Mouse (Mus musculus): ENCODE measurements around the gene Tbc1d10c. TPM values are rescaled to one million over a fixed set of nuclear protein-coding genes. Genes with fewer than 3 reads are reported as not detected.
A peak's percentile ranks its signal among the peaks of the same experiment; 100 is the strongest.

The Tbc1d10c gene
- polyA plus RNA-seq, 1 experiment from 2014 or later: 1.5 TPM

DNA sequence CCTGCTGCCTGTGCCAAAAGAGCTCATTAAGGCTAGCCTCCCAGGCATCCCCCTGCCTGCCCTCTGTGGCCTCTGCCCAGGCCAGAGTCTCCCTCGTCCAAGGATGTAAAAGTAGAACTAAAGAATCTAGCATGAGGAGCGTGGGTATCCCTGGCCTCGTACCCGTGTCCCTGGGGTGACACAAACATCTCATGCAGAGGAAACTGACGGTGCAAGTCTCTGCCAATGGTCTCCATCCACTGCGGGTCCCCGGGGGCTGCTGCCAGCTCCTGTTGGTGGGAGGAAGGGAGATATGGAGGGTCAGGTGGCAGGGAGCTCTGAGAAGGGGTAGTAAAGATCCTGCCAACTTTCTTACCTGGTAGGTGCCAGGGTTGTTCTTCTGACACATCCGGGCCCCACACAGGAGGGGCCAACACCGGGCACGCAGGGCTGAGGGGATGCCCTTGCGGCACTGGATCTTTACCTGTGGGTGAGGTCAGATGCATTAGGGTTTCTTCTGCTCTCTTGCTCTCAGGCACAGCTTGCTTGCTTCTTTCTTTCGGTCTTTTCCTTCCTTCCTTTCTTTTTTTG lies 1.9 kb downstream of the Tbc1d10c start:
- Histone ChIP-seq H3K9ac (no peak overlapping the region), H3K4me1 (replicated peaks) (peaks cover 62% of the 10 kb centered on the region), H3K27me3 (replicated peaks) (no peaks in the 10 kb centered on the region), H3K36me3 (peaks cover 11% of the 10 kb centered on the region), H3K4me3 (no peak overlapping the region), H3K27ac (ENCODE audit: poor library complexity, severe bottlenecking) (no peak overlapping the region), H3K4me2 (no peak overlapping the region), H3K9me3 (replicated peaks) (no peaks in the 10 kb centered on the region)
- WGBS: 86% methylated on average over 12 of the region's 12 CpGs
- ATAC-seq (ENCODE audit: insufficient number of reproducible peaks, low FRiP score): no peak

DNA sequence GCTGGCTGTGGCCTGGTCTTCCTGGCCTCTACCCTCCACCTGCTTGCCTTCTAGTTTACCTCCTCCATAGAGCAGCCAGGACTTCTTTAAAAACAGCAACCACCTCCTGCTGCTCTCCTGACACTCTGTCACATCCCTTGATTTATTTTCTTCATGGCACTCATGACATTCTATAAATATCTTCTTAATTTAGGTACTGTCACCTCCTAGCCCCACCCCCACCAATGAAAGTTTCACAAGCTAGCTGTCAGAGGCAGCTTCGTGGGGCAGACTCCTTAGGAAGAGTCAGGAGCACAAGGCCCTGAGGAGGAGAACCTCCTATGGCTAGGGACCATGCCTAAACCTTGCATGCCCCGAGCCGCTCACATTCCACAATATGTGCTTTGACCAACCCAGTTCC lies 3.8 kb downstream of the Tbc1d10c start:
- Histone ChIP-seq H3K4me1 (replicated peaks) (peaks cover 48% of the 10 kb centered on the region), H3K9ac (peak overlapping the region; percentile 28; the same call in 1 of the 2 replicates), H3K36me3 (no peaks in the 10 kb centered on the region), H3K9me3 (replicated peaks) (no peaks in the 10 kb centered on the region), H3K4me2 (no peak overlapping the region), H3K27ac (ENCODE audit: poor library complexity, severe bottlenecking) (no peak overlapping the region), H3K27me3 (replicated peaks) (no peaks in the 10 kb centered on the region), H3K4me3 (no peak overlapping the region)
- 60% methylated on average over 3 of the region's 3 CpGs for WGBS
- ATAC-seq (ENCODE audit: insufficient number of reproducible peaks, low FRiP score): no peak

- Histone ChIP-seq H3K4me1 (replicated peaks) (peaks cover 37% of the 10 kb centered on the region), H3K9ac (0 out of 2 replicates have a peak overlapping the region, but pooled peaks have one; percentile 2), H3K9me3 (replicated peaks) (no peaks in the 10 kb centered on the region), H3K4me3 (no peak overlapping the region), H3K4me2 (peak overlapping the region; percentile 12; the same call in 1 of the 2 replicates), H3K27me3 (replicated peaks) (no peaks in the 10 kb centered on the region), H3K27ac (ENCODE audit: poor library complexity, severe bottlenecking) (0 out of 2 replicates have a peak overlapping the region, but pooled peaks have one; percentile 28), H3K36me3 (no peaks in the 10 kb centered on the region)
- WGBS: 42% methylated on average over 15 of the region's 15 CpGs
- peak; percentile 33; the same call in 1 of the 2 replicates for ATAC-seq (ENCODE audit: insufficient number of reproducible peaks, low FRiP score)
These were observed 5.8 kb downstream of the Tbc1d10c start for GRCm38 (mm10) chr19:4184976-4185975.

DNA sequence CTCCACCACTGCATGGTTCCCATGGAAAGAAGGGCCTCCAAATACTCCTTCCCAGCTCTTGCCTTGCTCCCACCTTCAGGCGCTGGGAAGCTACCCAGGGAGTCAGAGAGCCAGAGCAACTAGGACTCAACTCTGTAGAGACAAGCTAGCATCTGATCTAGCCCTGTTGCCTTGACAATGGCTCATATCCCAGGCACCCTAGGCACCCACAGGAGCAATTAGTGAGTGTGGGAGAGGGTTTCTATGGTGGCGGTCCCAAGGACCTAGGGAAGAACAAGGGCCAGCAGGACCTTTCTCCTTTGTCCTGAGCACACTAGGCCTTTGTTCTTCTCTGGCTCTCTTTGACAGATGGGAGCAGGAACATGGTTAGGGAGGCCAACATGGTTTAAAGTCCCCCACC lies 7.4 kb downstream of the Tbc1d10c start:
- H3K36me3 ChIP-seq: no peaks in the 10 kb centered on the region
- H3K27me3 ChIP-seq (replicated peaks): 0 out of 2 replicates have a peak, but pooled peaks cover 2% of the 10 kb centered on the region
- ATAC-seq (ENCODE audit: insufficient number of reproducible peaks, low FRiP score): no peak
- H3K27ac ChIP-seq (ENCODE audit: poor library complexity, severe bottlenecking): no peak overlapping the region
- H3K4me3 ChIP-seq: no peak overlapping the region
- 76% methylated on average over 2 of the region's 2 CpGs for WGBS
- no peaks in the 10 kb centered on the region for H3K9me3 ChIP-seq (replicated peaks)
- H3K4me2 ChIP-seq: no peak overlapping the region
- H3K4me1 ChIP-seq (replicated peaks): peaks cover 37% of the 10 kb centered on the region
- H3K9ac ChIP-seq: no peak overlapping the region

GRCm38 (mm10) chr19:4181892-4182291 lies 9.2 kb downstream of the Tbc1d10c start:
- Histone ChIP-seq H3K9me3 (replicated peaks) (no peaks in the 10 kb centered on the region), H3K4me2 (no peak overlapping the region), H3K4me3 (no peak overlapping the region), H3K36me3 (no peaks in the 10 kb centered on the region), H3K27ac (ENCODE audit: poor library complexity, severe bottlenecking) (no peak overlapping the region), H3K4me1 (replicated peaks) (peaks cover 24% of the 10 kb centered on the region), H3K27me3 (replicated peaks) (peaks cover 2% of the 10 kb centered on the region; the same call in 1 of the 2 replicates), H3K9ac (no peak overlapping the region)
- WGBS: 38% methylated on average over 3 of the region's 3 CpGs
- ATAC-seq (ENCODE audit: insufficient number of reproducible peaks, low FRiP score): no peak

DNA sequence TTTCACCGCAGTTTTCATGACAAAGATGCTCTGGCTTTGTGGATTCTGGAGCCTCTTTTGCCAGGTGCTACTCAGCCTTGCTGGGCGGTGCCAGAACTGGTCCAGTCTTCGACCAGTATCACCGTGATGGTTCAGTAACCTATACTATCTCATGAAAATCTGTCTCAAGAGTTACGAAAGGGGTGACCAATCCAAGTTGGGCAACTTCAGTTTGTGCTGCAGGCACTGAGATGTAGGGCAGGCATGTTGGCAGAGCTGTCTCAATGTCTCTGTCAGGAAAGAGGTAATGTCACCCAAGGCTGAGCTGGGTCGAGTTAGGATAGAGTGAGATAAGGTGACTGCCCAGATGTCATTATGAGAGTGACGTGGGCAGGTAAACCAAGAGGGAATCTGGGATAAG lies 10.7 kb downstream of the Tbc1d10c start:
- H3K4me1 ChIP-seq (replicated peaks): peaks cover 17% of the 10 kb centered on the region
- no peaks in the 10 kb centered on the region for H3K36me3 ChIP-seq
- H3K27me3 ChIP-seq (replicated peaks): peaks cover 2% of the 10 kb centered on the region; the same call in 1 of the 2 replicates
- H3K4me2 ChIP-seq: no peak overlapping the region
- WGBS: 76% methylated on average over 7 of the region's 7 CpGs
- no peak overlapping the region for H3K27ac ChIP-seq (ENCODE audit: poor library complexity, severe bottlenecking)
- no peak overlapping the region for H3K4me3 ChIP-seq
- no peaks in the 10 kb centered on the region for H3K9me3 ChIP-seq (replicated peaks)
- ATAC-seq (ENCODE audit: insufficient number of reproducible peaks, low FRiP score): no peak
- H3K9ac ChIP-seq: no peak overlapping the region

GRCm38 (mm10) chr19:4175368-4175947 lies 15.6 kb downstream of the Tbc1d10c start, which contains the start of gene Carns1:
Gene Carns1, minus strand, starts transcription at chr19:4175479.
- no peak within 1 kb of the TSS for H3K27ac ChIP-seq (ENCODE audit: poor library complexity, severe bottlenecking)
- peak within 1 kb of the TSS; percentile 14 for H3K4me3 ChIP-seq
- peaks cover 2% of the 10 kb centered on the region; the same call in 1 of the 2 replicates for H3K27me3 ChIP-seq (replicated peaks)
- 3% methylated on average over 11 of the region's 11 CpGs for WGBS
- H3K9ac ChIP-seq: peak within 1 kb of the TSS; percentile 34
- no peaks in the 10 kb centered on the region for H3K9me3 ChIP-seq (replicated peaks)
- peak within 1 kb of the TSS; percentile 60 for H3K4me2 ChIP-seq
- H3K4me1 ChIP-seq (replicated peaks): peaks cover 30% of the 10 kb centered on the region
- ATAC-seq (ENCODE audit: insufficient number of reproducible peaks, low FRiP score): peak; percentile 40; the same call in 1 of the 2 replicates
- H3K36me3 ChIP-seq: no peaks in the 10 kb centered on the region

GRCm38 (mm10) chr19:4172925-4173324 lies 18.2 kb downstream of the Tbc1d10c start:
- Histone ChIP-seq H3K4me3 (no peak overlapping the region), H3K9me3 (replicated peaks) (no peaks in the 10 kb centered on the region), H3K27me3 (replicated peaks) (no peaks in the 10 kb centered on the region; the same call in 1 of the 2 replicates), H3K36me3 (no peaks in the 10 kb centered on the region), H3K4me1 (replicated peaks) (peaks cover 37% of the 10 kb centered on the region), H3K27ac (ENCODE audit: poor library complexity, severe bottlenecking) (no peak overlapping the region), H3K9ac (peak overlapping the region; percentile 42; the same call in 1 of the 2 replicates), H3K4me2 (no peak overlapping the region)
- no peak for ATAC-seq (ENCODE audit: insufficient number of reproducible peaks, low FRiP score)
- 64% methylated on average over 11 of the region's 11 CpGs for WGBS

DNA sequence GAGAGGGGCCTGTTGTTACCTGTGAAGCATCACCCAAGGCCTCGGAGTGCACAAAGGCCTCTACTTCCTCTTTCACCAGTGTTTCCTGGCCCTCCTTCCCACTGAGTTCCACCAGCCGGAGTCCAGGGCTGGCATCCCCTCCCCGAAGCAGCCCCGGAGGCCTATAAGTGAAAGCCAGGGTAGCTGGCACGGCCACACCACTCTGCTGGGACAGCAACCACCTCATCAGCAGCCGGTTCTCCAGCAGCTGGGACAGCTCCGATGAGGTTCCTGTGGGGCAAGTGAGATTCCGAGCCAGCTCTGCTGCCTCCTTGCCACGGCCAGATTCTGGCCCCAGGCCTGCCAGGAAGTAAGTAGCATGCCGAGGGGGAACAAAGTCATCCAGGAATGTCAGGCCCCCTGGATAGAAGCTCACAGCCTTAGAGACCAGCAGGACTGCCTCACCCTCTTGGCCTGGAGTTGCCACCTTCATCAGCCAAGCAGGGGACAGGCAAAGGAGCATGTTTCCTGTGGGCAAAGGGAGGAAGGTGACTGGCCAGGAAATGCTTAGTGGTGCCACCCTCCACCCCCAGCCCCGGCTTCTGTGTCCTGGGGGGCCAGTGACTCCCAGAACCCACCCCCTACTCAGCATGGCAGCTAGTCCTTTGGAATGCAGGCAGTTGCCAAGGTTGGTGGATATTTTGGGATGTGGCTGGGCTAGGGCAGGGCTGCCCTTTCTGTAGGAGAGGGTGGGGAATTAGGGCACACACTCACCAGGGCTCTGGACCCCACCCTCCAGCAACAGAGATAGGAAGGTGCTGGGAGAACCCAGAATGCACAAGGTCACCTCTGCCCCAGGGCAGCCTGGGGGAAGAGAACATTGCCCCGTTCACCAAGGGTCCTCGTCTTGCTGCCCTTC lies 19.4 kb downstream of the Tbc1d10c start:
- Histone ChIP-seq H3K27me3 (replicated peaks) (no peaks in the 10 kb centered on the region; the same call in 1 of the 2 replicates), H3K4me1 (replicated peaks) (peaks cover 44% of the 10 kb centered on the region), H3K27ac (ENCODE audit: poor library complexity, severe bottlenecking) (peak overlapping the region; percentile 45), H3K9me3 (replicated peaks) (no peaks in the 10 kb centered on the region), H3K4me3 (no peak overlapping the region), H3K4me2 (peak overlapping the region; percentile 0), H3K9ac (peak overlapping the region; percentile 28; the same call in 1 of the 2 replicates), H3K36me3 (no peaks in the 10 kb centered on the region)
- 52% methylated on average over 13 of the region's 13 CpGs for WGBS
- ATAC-seq (ENCODE audit: insufficient number of reproducible peaks, low FRiP score): no peak

DNA sequence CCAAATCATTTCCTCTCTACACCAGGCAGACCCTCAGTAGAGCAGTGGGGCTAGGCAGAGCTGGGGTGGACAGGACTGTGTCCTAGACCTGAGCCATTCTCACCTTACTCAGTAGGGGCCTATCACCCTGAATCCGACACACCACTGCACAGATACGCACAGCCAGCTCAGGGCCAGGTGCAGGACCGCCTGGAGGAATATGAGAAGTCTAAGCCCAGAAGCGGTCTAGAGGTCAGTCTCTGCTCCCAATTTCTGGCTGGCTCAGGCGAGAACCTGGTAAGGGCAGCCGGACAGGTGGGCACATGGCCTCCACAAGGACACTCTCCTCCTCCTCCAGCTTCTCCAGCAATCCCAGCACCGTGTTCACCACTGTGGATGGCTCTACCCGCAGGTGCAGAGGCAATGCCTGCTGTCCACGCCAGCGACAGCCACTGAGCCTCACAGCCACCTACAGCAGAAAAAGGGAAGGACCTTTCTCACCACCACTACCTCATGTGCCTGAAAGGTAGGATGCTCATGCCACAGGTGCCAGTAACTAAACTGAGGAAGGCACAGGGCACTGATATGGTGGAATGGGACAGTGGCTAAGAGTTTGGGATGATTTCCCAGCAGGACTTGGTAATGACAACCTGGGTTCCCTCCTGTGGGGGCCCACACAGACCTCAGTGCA lies 20.2 kb downstream of the Tbc1d10c start:
- H3K36me3 ChIP-seq: no peaks in the 10 kb centered on the region
- H3K9me3 ChIP-seq (replicated peaks): no peaks in the 10 kb centered on the region
- no peak overlapping the region for H3K27ac ChIP-seq (ENCODE audit: poor library complexity, severe bottlenecking)
- H3K27me3 ChIP-seq (replicated peaks): no peaks in the 10 kb centered on the region
- H3K4me2 ChIP-seq: peak overlapping the region; percentile 0; the same call in 1 of the 2 replicates
- no peak for ATAC-seq (ENCODE audit: insufficient number of reproducible peaks, low FRiP score)
- WGBS: 85% methylated on average over 10 of the region's 10 CpGs
- peaks cover 46% of the 10 kb centered on the region for H3K4me1 ChIP-seq (replicated peaks)
- peak overlapping the region; percentile 28; the same call in 1 of the 2 replicates for H3K9ac ChIP-seq
- H3K4me3 ChIP-seq: no peak overlapping the region

All from heart, embryonic 12.5 days (tissue).